Mouse (Mus musculus): ENCODE results near the gene Abca15.

GRCm38 (mm10) chr7:120327220-120328073, 1.0 kb upstream of the Abca15 start:
- TF ChIP-seq POLR2A (IDR thresholded peaks at IDR 0.05; ENCODE audit: control insufficient read depth, low read depth, low read length), result no peak
- TF ChIP-seq CTCF (IDR thresholded peaks at IDR 0.05; ENCODE audit: control insufficient read depth, insufficient read depth, insufficient replicate concordance, low read depth, low read length), result no peak
